Mouse (Mus musculus) ovary, postnatal 10 days (tissue): Measurements from ENCODE around the gene Bnipl.
"Not testable (repeated sequence)": the region's sequence is repeated elsewhere in the genome, so short reads cannot be mapped to it uniquely, and the experiment has no call there.

ENCODE experiments used
- DNase-seq: peaks from one replicate; pipeline ENCODE4 v3.0.0; 2022; ENCODE audit warnings: low spot score

Gene Bnipl

GRCm38 (mm10) chr3:95212889-95213608, 37.9 kb downstream of the Bnipl start:
- DNase-seq = not testable (repeated sequence)

GRCm38 (mm10) chr3:95210585-95210984, 40.4 kb downstream of the Bnipl start:
- DNase-seq = no peak

GRCm38 (mm10) chr3:95208286-95208685, 42.7 kb downstream of the Bnipl start:
- no peak for DNase-seq

- DNase-seq = no peak
Measured at GRCm38 (mm10) chr3:95203880-95204279, 47.1 kb downstream of the Bnipl start.

GRCm38 (mm10) chr3:95200562-95200961, 50.4 kb downstream of the Bnipl start:
- DNase-seq = no peak

- no peak for DNase-seq
Measured at GRCm38 (mm10) chr3:95200132-95200531, 50.9 kb downstream of the Bnipl start.

- no peak for DNase-seq
Measured at GRCm38 (mm10) chr3:95199101-95199500, 51.9 kb downstream of the Bnipl start.

GRCm38 (mm10) chr3:95195772-95196171, 55.2 kb downstream of the Bnipl start:
- no peak for DNase-seq

GRCm38 (mm10) chr3:95194721-95195135, 56.3 kb downstream of the Bnipl start:
- no peak for DNase-seq
